Mouse (Mus musculus) gastrocnemius, postnatal 4 days (tissue): ENCODE results near the gene Gm29609. TPM values are rescaled to one million over a fixed set of nuclear protein-coding genes. Genes with fewer than 3 reads are reported as not detected.

Experiments
- DNase-seq, 2 experiments: peaks; one replicate each; pipeline ENCODE4 v3.0.0; 2021 to 2022; ENCODE audit warnings: low spot score in 2 of 2, mixed read lengths in 2 of 2
- total RNA-seq, 2 experiments: library from RNA; stranded (reverse); gene quantifications; 2 replicates each; pipeline ENCODE4 v1.2.3; 2021

Gene Gm29609
- total RNA-seq, 2 experiments from 2014 or later, result 1.6 to 4.6 TPM

- peak in 1 of 2 experiments; percentile 27 for DNase-seq
Observed at GRCm38 (mm10) chr5:31153516-31154151, 26.1 kb downstream of the Gm29609 start.

GRCm38 (mm10) chr5:31151746-31152145, 28.0 kb downstream of the Gm29609 start:
- DNase-seq, result no peak

GRCm38 (mm10) chr5:31149781-31150180, 29.9 kb downstream of the Gm29609 start:
- DNase-seq, result no peak

GRCm38 (mm10) chr5:31138968-31139425, 40.7 kb downstream of the Gm29609 start:
- no peak for DNase-seq

- DNase-seq, result no peak
Observed at GRCm38 (mm10) chr5:31138241-31138967, 41.3 kb downstream of the Gm29609 start, which contains the start of gene Ucn. TSS of gene Ucn (minus strand) at chr5:31138829.

GRCm38 (mm10) chr5:31137658-31138057, 42.1 kb downstream of the Gm29609 start:
- DNase-seq, result no peak

GRCm38 (mm10) chr5:31136730-31137424, 42.8 kb downstream of the Gm29609 start:
- DNase-seq, result no peak

- no peak for DNase-seq
Observed at GRCm38 (mm10) chr5:31126050-31126449, 53.7 kb downstream of the Gm29609 start.

GRCm38 (mm10) chr5:31123481-31123880, 56.2 kb downstream of the Gm29609 start:
- DNase-seq, result no peak

- DNase-seq, result no peak
Observed at GRCm38 (mm10) chr5:31121111-31121510, 58.6 kb downstream of the Gm29609 start.

GRCm38 (mm10) chr5:31116912-31117311, 62.8 kb downstream of the Gm29609 start:
- DNase-seq, result no peak

GRCm38 (mm10) chr5:31116354-31116753, 63.4 kb downstream of the Gm29609 start, which contains the start of gene Trim54:
TSS of gene Trim54 (plus strand) at chr5:31116712.
- no peak for DNase-seq

GRCm38 (mm10) chr5:31110781-31111180, 68.9 kb downstream of the Gm29609 start:
- DNase-seq, result no peak

- DNase-seq, result no peak
Observed at GRCm38 (mm10) chr5:31108000-31108490, 71.7 kb downstream of the Gm29609 start, which contains the start of gene Slc30a3. TSS of gene Slc30a3 (minus strand) at chr5:31108237.

- DNase-seq, result no peak
Observed at GRCm38 (mm10) chr5:31105814-31106335, 73.8 kb downstream of the Gm29609 start, which contains the start of gene Dnajc5g. TSS of gene Dnajc5g (plus strand) at chr5:31106285.

- DNase-seq, result no peak
Observed at GRCm38 (mm10) chr5:31095711-31096480, 83.8 kb downstream of the Gm29609 start.

- peak in 1 of 2 experiments; percentile 44 for DNase-seq
Observed at GRCm38 (mm10) chr5:31094799-31095691, 84.7 kb downstream of the Gm29609 start.
